Mouse (Mus musculus) E14TG2a.4 (cell line): Measurements from ENCODE around the gene Btf3l4.

Experiments used
- CTCF ChIP-seq: conservative IDR thresholded peaks from 2 replicates; pipeline ENCODE4 v1.5.1; 2014; ENCODE audit warnings: low read length
- NANOG ChIP-seq: IDR thresholded peaks from 2 replicates; pipeline ENCODE4 v1.6.1; 2014; ENCODE audit warnings: borderline replicate concordance, low read length, mixed read lengths
- POU5F1 ChIP-seq: IDR thresholded peaks from 2 replicates; pipeline ENCODE4 v1.6.1; 2014; ENCODE audit warnings: low read length, borderline replicate concordance

DNA sequence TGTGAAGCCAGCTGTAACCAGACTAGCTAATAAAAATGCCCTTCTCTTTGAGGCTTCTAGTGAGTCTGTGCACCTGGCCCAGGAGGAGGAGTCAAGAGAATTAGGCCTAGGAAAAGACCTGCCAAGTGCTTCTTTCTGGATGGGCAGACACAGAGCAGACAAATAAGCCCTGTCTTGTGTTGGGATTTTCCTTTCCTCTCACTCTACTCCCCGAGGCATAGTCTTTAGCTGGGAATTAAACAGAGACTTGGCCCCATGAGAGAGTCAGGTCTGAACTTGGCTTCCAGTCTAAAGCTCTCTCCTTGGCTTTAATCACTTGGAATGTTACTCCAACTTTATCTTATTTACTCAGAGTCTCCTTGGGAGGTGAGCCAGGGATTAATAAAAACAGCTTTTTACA, 39.5 kb downstream of the Btf3l4 start:
- TF ChIP-seq NANOG (no peak), CTCF (no peak), POU5F1 (no peak)
